Mouse (Mus musculus): ENCODE measurements at regions not wholly inside any gene's neighbourhood (a gene's known extent, or its start where the extent isn't known, plus 50 kb on each side); places are given as distances from the start of the nearest gene placed in this dataset.

- TF ChIP-seq CHD2 (IDR thresholded peaks at IDR 0.05; ENCODE audit: low read depth, low read length) = no peak
- no peak for TF ChIP-seq HCFC1 (IDR thresholded peaks at IDR 0.05; ENCODE audit: borderline replicate concordance, insufficient read depth, low read length)
- TF ChIP-seq MAFK (IDR thresholded peaks at IDR 0.05; ENCODE audit: insufficient read depth, low read depth, low read length) = no peak
- TF ChIP-seq ZC3H11A (IDR thresholded peaks at IDR 0.05; ENCODE audit: borderline replicate concordance, low read depth, low read length) = no peak
Observed at GRCm38 (mm10) chr12:58619508-58620310, 350.6 kb upstream of the Clec14a start.
